In the genomic region with DNA sequence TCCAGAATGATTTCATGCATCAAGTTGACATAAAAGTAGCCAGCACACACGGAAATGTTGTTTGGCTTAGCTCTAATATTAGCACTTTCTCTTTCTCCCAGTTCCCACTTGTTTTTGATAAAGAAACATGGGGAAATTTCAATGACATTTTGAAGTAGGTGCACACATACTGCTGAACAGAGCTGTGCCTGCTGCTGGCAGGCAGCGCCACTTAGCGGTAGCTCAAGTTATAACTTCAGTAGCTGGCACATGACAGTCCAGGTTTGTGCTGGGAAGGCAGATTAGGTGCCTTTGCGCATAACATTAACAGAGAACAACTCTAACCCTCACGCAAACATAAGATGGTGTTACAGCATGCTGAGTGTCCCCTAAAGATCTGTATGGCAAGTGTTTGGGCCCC, we compare ENCODE assay signal across 8 mouse cellular contexts.
DNase-seq lines count a peak whose midpoint lies in the region.

No protein-coding gene starts in this region.

- DNase-seq in embryo, embryonic 10 days (ENCODE audit: low spot score), result peak; percentile 34
- DNase-seq in embryo, embryonic 9.5 days (ENCODE audit: extremely low spot score), result no peak
- DNase-seq in right cerebral cortex, postnatal 14 days, result peak; percentile 7
- no peak for DNase-seq in right cerebral cortex, postnatal 36 days (ENCODE audit: low spot score in 2 of 2)
- DNase-seq in c-Kit-positive CD71-negative TER-119-negative erythroid progenitor cells, embryonic 14.5 days (ENCODE audit: low read depth), result peak; percentile 32
- peak; percentile 66 for DNase-seq in kidney, postnatal 25 days
- peak; percentile 57 for DNase-seq in splenic B cell, adult 2 months (ENCODE audit: low read depth, low spot score)
- DNase-seq in cerebellum, adult 9-10 months, result no peak

- H3K27me3 ChIP-seq in splenic B cell, adult 2 months (ENCODE audit: control insufficient read depth, insufficient read depth, low read length, poor library complexity, severe bottlenecking), result no peaks in the 10 kb centered on the region

- no peaks in the 10 kb centered on the region for H3K36me3 ChIP-seq in splenic B cell, adult 2 months (ENCODE audit: control insufficient read depth, insufficient read depth, low read length, poor library complexity, severe bottlenecking)

Comparison
In these comparisons a context has a peak if more than half of its experiments do, and no peak if none do; other contexts are left out.
1. DNase-seq: peak in embryo, embryonic 10 days (single experiment), right cerebral cortex, postnatal 14 days (single experiment), c-Kit-positive CD71-negative TER-119-negative erythroid progenitor cells, embryonic 14.5 days (single experiment), kidney, postnatal 25 days (2 of 2) and splenic B cell, adult 2 months (single experiment); none in embryo, embryonic 9.5 days (single experiment), right cerebral cortex, postnatal 36 days (0 of 2) and cerebellum, adult 9-10 months (single experiment).